Mouse (Mus musculus): Measurements from ENCODE around the gene Wwtr1. TPM values are rescaled to one million over a fixed set of nuclear protein-coding genes. Genes with fewer than 3 reads are reported as not detected.

Gene Wwtr1
- polyA plus RNA-seq, 1 experiment from 2014 or later = 17.4 TPM

DNA sequence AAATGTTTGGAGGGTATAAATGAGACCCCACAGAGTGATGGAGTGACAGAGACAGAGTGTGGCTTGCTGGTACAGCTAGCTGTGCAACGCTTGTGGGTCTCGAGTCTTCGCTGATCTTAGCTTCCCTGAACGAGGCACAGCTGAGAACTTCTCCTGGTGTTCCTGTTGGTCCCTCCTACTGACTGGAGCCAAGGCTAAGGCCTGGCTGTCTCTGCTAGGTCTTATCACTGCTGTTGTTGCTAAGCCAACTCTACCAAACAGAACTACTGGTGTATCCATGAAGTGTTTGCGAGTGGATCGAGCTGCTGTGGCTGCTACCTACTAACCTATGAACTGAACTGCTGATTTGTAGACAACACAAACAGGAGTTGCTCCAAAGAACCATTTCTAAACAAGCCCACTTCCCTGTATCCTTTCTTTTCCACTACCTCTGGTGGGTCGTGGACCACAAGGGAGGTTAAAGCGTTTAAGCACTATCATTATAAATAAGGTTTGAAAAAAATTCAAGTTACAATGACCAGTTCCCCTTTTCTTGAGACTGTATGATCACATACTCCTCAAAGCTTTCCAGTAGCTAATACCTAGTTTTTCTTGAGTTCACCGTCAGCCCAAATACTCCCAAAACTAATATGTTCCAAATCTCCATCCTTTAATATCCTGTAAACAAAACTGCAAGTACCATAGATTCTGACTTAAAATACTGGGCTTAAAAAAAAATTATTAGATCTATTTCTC lies 42.6 kb downstream of the Wwtr1 start:
- H3K4me1 ChIP-seq = peaks cover 6% of the 10 kb centered on the region
- H3K27me3 ChIP-seq = no peaks in the 10 kb centered on the region
- 89% methylated on average over 9 of the region's 9 CpGs for WGBS
- H3K9ac ChIP-seq = no peak overlapping the region
- H3K4me3 ChIP-seq (replicated peaks) = no peak overlapping the region
- ATAC-seq (replicated peaks; ENCODE audit: low FRiP score) = no peak
- H3K36me3 ChIP-seq = 0 out of 2 replicates have a peak, but pooled peaks cover 2% of the 10 kb centered on the region
- no peaks in the 10 kb centered on the region for H3K9me3 ChIP-seq (replicated peaks)
- H3K4me2 ChIP-seq = no peak overlapping the region
- H3K27ac ChIP-seq = no peak overlapping the region

DNA sequence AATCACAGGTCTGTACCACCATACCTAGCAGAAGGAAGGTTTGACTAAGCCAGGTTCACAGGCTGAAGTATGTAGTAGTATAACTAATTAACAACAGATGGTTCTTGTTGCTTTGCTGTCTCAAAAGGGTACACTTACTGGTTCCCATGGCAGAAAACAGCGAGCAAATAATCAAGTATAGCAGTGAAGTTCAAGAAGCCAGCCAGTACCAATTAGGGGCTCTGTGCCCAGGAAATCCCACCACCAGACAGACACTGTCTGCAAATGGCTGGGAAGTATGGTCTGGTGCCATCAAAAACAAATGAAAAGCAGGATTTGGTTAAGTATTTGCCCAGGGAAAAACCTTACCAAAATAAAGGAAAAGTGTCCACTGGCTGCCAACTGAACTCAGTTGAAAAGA lies 44.9 kb downstream of the Wwtr1 start:
- no peak overlapping the region for H3K4me3 ChIP-seq (replicated peaks)

DNA sequence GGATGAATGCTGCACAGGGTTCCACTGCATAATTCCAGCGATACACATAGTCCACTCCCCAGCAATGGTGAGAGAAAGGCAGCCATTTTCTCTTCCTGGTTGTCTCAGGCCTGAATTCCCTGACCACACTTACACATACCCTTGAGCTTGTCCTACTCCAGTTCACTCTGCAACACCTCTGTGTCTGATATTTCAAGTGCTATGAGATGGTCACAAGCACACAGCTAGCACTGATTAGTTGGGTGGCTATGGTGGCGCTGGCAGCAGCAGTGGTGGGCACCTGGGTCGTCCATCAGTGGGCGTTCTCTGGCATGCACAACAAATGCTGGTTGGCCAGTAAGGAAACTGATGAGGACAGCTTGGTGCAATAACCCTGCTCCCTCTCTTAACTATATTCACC lies 45.5 kb downstream of the Wwtr1 start:
- ATAC-seq (replicated peaks; ENCODE audit: low FRiP score) = no peak
- Histone ChIP-seq H3K27ac (no peak overlapping the region), H3K27me3 (no peaks in the 10 kb centered on the region), H3K9ac (no peak overlapping the region), H3K4me1 (no peaks in the 10 kb centered on the region), H3K4me2 (no peak overlapping the region), H3K36me3 (peaks cover 12% of the 10 kb centered on the region; the same call in 1 of the 2 replicates), H3K9me3 (replicated peaks) (0 out of 2 replicates have a peak, but pooled peaks cover 2% of the 10 kb centered on the region), H3K4me3 (replicated peaks) (no peak overlapping the region)
- WGBS = 96% methylated on average over 4 of the region's 4 CpGs

More for the DNA sequence above, 44.9 kb downstream of the Wwtr1 start:
- no peaks in the 10 kb centered on the region for H3K27me3 ChIP-seq
- no peak overlapping the region for H3K9ac ChIP-seq
- 77% methylated on average over 1 of the region's 1 CpGs for WGBS
- H3K36me3 ChIP-seq = peaks cover 12% of the 10 kb centered on the region; the same call in 1 of the 2 replicates
- peaks cover 3% of the 10 kb centered on the region for H3K4me1 ChIP-seq
- H3K27ac ChIP-seq = no peak overlapping the region
- 0 out of 2 replicates have a peak, but pooled peaks cover 2% of the 10 kb centered on the region for H3K9me3 ChIP-seq (replicated peaks)
- no peak overlapping the region for H3K4me2 ChIP-seq
- ATAC-seq (replicated peaks; ENCODE audit: low FRiP score) = no peak

DNA sequence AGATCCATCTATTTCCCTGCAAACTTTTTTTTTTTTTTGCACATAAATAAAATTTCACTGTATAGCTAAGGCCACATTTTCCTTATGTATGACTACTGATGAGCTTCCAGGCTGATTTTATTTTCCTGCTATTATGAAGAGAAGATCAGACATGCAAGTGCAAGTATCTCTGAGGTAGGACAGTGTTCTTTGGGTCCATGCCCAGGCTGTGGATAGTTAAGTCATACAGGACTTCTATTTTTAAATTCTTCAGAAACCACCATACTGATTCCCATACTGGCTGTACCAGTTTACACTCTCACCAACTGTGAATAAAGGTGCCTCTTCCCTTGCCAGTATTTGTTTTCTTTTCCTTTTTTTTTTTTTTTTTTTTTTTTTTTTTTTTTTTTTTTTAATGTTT lies 48.6 kb downstream of the Wwtr1 start:
- Histone ChIP-seq H3K4me2 (no peak overlapping the region), H3K27me3 (no peaks in the 10 kb centered on the region), H3K9ac (no peak overlapping the region), H3K4me1 (no peaks in the 10 kb centered on the region), H3K36me3 (peaks cover 12% of the 10 kb centered on the region; the same call in 1 of the 2 replicates), H3K27ac (no peak overlapping the region), H3K4me3 (replicated peaks) (no peak overlapping the region), H3K9me3 (replicated peaks) (0 out of 2 replicates have a peak, but pooled peaks cover 2% of the 10 kb centered on the region)
- no peak for ATAC-seq (replicated peaks; ENCODE audit: low FRiP score)

DNA sequence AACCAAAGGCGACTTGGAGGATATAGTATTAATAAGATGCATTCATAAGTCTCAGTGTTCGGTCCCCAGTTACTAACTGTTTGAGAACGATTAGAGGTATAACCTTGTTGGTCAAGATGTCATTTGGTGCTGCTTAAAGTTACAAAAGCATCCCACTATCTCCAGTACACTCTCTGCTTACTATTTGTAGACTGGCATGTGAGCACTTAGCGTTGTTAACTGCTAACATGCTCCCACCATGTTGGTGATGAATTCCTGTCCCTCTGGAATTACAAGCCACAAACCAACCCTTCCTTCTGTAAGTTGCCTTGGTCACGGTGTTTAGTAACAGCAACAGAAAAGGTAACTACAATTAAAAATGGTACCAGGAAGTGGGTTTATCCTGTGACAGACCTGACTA lies 52.6 kb downstream of the Wwtr1 start:
- Histone ChIP-seq H3K27me3 (no peaks in the 10 kb centered on the region), H3K4me3 (replicated peaks) (no peak overlapping the region), H3K27ac (no peak overlapping the region), H3K4me2 (no peak overlapping the region), H3K4me1 (no peaks in the 10 kb centered on the region), H3K36me3 (peaks cover 9% of the 10 kb centered on the region; the same call in 1 of the 2 replicates), H3K9ac (no peak overlapping the region), H3K9me3 (replicated peaks) (0 out of 2 replicates have a peak, but pooled peaks cover 2% of the 10 kb centered on the region)
- no peak for ATAC-seq (replicated peaks; ENCODE audit: low FRiP score)
- 94% methylated on average over 5 of the region's 5 CpGs for WGBS

DNA sequence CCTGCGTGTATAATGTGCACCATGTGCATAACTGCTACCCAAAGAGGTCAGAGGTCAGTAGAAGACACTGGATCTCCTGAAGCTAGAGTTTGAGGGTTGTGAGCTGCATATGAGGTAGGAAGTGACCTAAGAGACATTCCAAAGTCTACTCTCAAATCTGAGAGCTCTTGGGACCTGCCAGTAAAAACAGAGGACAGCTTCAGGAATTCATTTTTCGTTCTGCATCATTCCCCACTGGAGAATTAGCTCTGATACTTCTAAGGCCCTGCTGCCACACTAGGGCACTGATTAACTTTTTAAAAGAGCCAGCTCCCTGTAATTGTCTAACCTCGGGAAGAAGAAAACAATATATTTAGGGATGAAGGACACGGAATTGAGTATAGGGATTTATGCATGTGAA lies 53.8 kb downstream of the Wwtr1 start:
- H3K27me3 ChIP-seq = no peaks in the 10 kb centered on the region
- peaks cover 4% of the 10 kb centered on the region; the same call in 1 of the 2 replicates for H3K36me3 ChIP-seq
- H3K4me1 ChIP-seq = no peaks in the 10 kb centered on the region
- WGBS = 87% methylated on average over 4 of the region's 4 CpGs
- H3K27ac ChIP-seq = no peak overlapping the region
- no peak for ATAC-seq (replicated peaks; ENCODE audit: low FRiP score)
- no peak overlapping the region for H3K9ac ChIP-seq
- H3K4me3 ChIP-seq (replicated peaks) = no peak overlapping the region
- no peak overlapping the region for H3K4me2 ChIP-seq
- 0 out of 2 replicates have a peak, but pooled peaks cover 2% of the 10 kb centered on the region for H3K9me3 ChIP-seq (replicated peaks)

DNA sequence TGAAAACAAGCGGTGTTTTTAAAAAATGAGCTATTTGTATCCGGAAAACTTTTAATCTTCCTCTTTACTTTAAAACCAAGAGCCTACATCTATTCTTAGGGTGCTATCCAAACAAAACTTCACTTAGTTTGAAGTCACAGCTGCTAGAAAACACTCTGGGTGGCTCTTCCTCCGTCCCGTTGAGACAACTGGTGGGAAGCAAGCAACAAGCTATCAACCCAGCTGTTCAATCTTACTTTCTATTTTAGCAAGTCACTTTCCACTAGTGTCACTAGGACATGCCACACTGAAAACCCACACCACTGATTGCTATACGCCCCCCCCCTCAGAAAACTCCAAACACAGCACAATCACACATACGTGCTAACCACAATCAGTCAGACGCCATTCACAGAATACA lies 55.7 kb downstream of the Wwtr1 start:
- ATAC-seq (replicated peaks; ENCODE audit: low FRiP score) = no peak
- no peak overlapping the region for H3K4me2 ChIP-seq
- no peaks in the 10 kb centered on the region for H3K4me1 ChIP-seq
- H3K36me3 ChIP-seq = no peaks in the 10 kb centered on the region
- no peaks in the 10 kb centered on the region for H3K27me3 ChIP-seq
- H3K9me3 ChIP-seq (replicated peaks) = no peaks in the 10 kb centered on the region
- no peak overlapping the region for H3K9ac ChIP-seq
- no peak overlapping the region for H3K4me3 ChIP-seq (replicated peaks)
- H3K27ac ChIP-seq = no peak overlapping the region
- WGBS = 90% methylated on average over 7 of the region's 7 CpGs

DNA sequence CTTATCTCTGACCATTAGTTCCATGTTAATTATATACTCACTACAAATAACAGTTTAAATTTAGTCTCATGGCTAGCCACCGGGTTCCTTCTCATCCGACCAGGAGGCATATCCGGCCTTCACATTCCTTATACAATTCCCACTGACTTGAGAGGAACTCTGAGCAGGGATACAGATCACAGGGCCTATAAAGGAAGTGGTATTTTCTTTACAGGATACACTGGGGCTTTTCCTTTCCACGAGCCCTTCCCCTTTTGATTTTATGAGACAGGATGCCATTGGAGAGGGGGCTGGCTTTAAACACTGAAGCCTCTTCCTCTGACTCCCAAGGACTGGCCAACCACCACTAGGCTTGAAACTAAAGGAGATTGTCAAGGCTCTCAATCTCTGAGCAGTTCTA lies 59.6 kb downstream of the Wwtr1 start:
- no peak overlapping the region for H3K4me2 ChIP-seq
- no peak overlapping the region for H3K9ac ChIP-seq
- H3K4me3 ChIP-seq (replicated peaks) = no peak overlapping the region
- peak overlapping the region; percentile 60; the same call in 1 of the 2 replicates for H3K27ac ChIP-seq
- no peaks in the 10 kb centered on the region for H3K27me3 ChIP-seq
- 58% methylated on average over 4 of the region's 4 CpGs for WGBS
- H3K9me3 ChIP-seq (replicated peaks) = no peaks in the 10 kb centered on the region
- peak; percentile 33; the same call in 1 of the 2 replicates for ATAC-seq (replicated peaks; ENCODE audit: low FRiP score)
- H3K36me3 ChIP-seq = no peaks in the 10 kb centered on the region
- H3K4me1 ChIP-seq = peaks cover 11% of the 10 kb centered on the region

DNA sequence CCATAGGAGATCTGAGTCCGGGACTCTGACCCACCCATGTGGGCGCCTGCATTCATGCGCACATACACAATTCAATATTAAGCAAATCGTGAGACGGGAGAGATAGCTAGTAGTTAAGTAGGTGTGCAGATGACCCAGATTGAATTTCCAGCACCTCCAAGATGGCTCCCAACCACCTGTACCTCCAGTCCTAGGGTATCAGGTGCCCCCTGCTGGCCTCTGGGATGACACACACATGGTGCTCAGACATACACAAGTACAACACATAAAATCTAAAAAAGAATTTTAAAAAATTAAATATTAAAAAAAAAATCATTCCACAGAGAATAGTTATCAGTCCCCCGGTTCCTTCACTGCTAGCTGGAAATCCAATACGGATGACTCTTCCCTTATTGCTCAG lies 60.7 kb downstream of the Wwtr1 start:
- ATAC-seq (replicated peaks; ENCODE audit: low FRiP score) = no peak
- H3K9me3 ChIP-seq (replicated peaks) = no peaks in the 10 kb centered on the region
- H3K9ac ChIP-seq = no peak overlapping the region
- 0 out of 2 replicates have a peak overlapping the region, but pooled peaks have one; percentile 60 for H3K27ac ChIP-seq
- H3K4me2 ChIP-seq = no peak overlapping the region
- H3K36me3 ChIP-seq = no peaks in the 10 kb centered on the region
- 97% methylated on average over 7 of the region's 7 CpGs for WGBS
- H3K4me3 ChIP-seq (replicated peaks) = no peak overlapping the region
- H3K4me1 ChIP-seq = peaks cover 11% of the 10 kb centered on the region
- no peaks in the 10 kb centered on the region for H3K27me3 ChIP-seq

DNA sequence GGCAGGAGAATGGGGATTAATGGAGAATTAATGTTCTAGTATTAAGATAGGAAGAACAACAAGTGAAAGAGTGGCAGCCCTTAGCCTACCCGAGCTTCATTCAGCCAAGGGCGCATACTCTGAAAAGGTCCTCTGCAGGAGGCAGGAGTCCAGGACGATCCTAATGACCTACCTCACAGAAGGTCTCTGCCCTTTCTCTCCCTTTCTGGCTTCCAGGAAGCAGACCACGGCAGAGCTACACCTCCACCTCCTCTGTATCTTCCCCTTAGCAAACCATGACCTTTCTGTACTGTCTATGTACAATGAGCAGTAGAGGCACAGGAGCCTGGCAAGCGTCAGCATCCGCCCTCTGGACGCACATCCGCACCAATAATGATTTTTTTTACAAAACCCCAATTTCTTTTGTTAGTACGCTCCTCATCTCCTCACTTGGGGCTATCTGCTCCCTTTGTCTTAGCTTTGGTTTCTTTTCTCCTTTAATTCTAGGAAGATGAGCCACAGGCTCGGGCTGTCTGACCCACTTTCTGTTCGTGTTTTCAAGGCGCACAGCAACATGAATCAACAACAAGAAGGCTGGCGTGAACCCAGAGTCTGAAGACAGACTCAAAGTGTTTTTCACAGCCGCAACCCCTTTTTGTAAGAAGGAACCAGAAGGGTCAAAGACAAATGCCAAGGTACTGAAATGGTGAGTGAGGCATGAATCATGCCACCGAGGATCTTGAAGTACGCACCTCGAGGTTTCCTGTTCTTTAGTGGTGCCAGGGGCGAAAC lies 63.7 kb downstream of the Wwtr1 start:
- no peak overlapping the region for H3K4me2 ChIP-seq
- 72% methylated on average over 18 of the region's 18 CpGs for WGBS
- H3K27me3 ChIP-seq = no peaks in the 10 kb centered on the region
- H3K9me3 ChIP-seq (replicated peaks) = no peaks in the 10 kb centered on the region
- no peak for ATAC-seq (replicated peaks; ENCODE audit: low FRiP score)
- H3K9ac ChIP-seq = no peak overlapping the region
- H3K36me3 ChIP-seq = no peaks in the 10 kb centered on the region
- H3K27ac ChIP-seq = no peak overlapping the region
- no peak overlapping the region for H3K4me3 ChIP-seq (replicated peaks)
- H3K4me1 ChIP-seq = peaks cover 11% of the 10 kb centered on the region

DNA sequence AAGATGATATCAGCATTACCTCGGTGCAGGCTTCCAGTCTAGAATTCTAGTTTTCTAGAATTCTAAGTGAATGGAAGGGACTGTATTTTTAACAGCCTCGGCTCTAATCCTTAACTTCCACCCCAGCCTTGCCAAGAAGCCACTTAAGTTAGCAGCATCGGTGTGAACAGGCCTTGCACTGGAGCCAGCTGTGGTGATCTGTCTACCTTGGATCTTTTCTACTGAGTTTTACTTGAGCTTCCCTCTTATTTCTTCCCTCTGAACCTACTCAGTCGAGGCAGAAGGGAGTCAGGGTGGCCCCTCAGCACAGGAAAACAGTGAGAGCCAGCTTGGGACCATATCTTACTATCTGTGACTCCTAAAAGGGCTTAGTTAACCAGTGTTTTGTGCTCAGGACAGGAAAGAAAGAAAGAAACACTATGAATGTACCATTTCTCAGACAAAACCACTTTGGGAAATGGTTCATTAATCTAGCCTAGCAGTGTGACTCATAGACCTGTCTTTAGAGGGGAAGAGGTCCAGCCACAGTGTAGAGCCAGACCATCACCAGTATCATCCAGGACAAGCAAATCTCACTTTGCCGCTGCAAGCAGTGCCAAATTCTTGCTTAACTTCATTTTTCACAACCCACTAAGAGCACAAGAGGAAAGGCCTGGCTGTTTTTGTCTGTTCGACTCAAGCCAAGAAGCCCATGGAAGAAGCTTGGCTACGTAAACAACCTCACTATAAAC lies 65.6 kb downstream of the Wwtr1 start:
- peaks cover 11% of the 10 kb centered on the region for H3K4me1 ChIP-seq
- no peak overlapping the region for H3K4me2 ChIP-seq
- ATAC-seq (replicated peaks; ENCODE audit: low FRiP score) = no peak
- no peaks in the 10 kb centered on the region for H3K9me3 ChIP-seq (replicated peaks)
- H3K36me3 ChIP-seq = no peaks in the 10 kb centered on the region
- 89% methylated on average over 7 of the region's 7 CpGs for WGBS
- H3K4me3 ChIP-seq (replicated peaks) = no peak overlapping the region
- no peak overlapping the region for H3K27ac ChIP-seq
- no peaks in the 10 kb centered on the region for H3K27me3 ChIP-seq
- no peak overlapping the region for H3K9ac ChIP-seq

DNA sequence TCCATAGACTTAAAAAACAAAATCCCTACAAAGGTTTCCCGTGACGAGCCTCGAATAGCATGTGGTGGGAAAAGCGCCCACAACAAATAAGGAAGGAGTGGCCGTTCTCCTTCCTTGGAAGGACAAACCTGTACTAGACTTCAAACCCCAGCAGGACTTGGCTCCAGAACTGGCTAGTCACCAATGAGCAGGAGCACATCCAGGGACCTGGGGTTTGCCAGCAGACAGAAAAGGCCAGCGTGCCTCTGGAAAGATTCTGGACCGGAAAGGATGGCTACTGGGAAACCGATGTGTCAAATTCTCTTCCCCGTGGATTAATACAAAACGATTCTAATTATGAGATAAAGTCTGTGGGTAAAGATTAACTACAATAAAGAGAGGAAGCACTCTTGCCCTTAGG lies 69.7 kb downstream of the Wwtr1 start:
- Histone ChIP-seq H3K27me3 (no peaks in the 10 kb centered on the region), H3K4me1 (peaks cover 5% of the 10 kb centered on the region; the same call in 1 of the 2 replicates), H3K36me3 (peaks cover 5% of the 10 kb centered on the region), H3K9ac (no peak overlapping the region), H3K9me3 (replicated peaks) (no peaks in the 10 kb centered on the region), H3K27ac (no peak overlapping the region), H3K4me3 (replicated peaks) (no peak overlapping the region), H3K4me2 (no peak overlapping the region)
- WGBS = 82% methylated on average over 10 of the region's 10 CpGs
- ATAC-seq (replicated peaks; ENCODE audit: low FRiP score) = no peak
